Mouse (Mus musculus) embryonic facial prominence, embryonic 14.5 days (tissue): ENCODE data around the gene Cnnm1. TPM values are rescaled to one million over a fixed set of nuclear protein-coding genes. Genes with fewer than 3 reads are reported as not detected.

ENCODE experiments used
- ATAC-seq: fragments of 200-750 bp; cut with Nextera tagmentation; 2 replicates; pipeline ENCODE4 v1.8.0; 2017; ENCODE audit warnings: low read depth, moderate number of reproducible peaks, moderate TSS enrichment
- DNase-seq: peaks from one replicate; pipeline ENCODE4 v3.0.0-alpha.2; 2015; ENCODE audit warnings: low spot score
- H3K27ac ChIP-seq: fragments of 300-500 bp; sonication (generic); replicated peaks from 2 replicates; pipeline ENCODE4 v1.5.1; 2014; ENCODE audit warnings: low read depth, mild to moderate bottlenecking, low read length, moderate library complexity
- H3K27me3 ChIP-seq: fragments of 300-500 bp; sonication (generic); replicated peaks from 2 replicates; pipeline ENCODE4 v1.6.1; 2014; ENCODE audit warnings: low read length; ENCODE audit not compliant: control insufficient read depth, insufficient read depth
- H3K36me3 ChIP-seq: fragments of 300-500 bp; sonication (generic); 2 replicates; pipeline ENCODE4 v1.6.1; 2014; ENCODE audit warnings: low read length, mixed read lengths; ENCODE audit not compliant: control insufficient read depth, insufficient read depth
- H3K4me1 ChIP-seq: fragments of 300-500 bp; sonication (generic); 2 replicates; pipeline ENCODE4 v1.6.1; 2014; ENCODE audit warnings: antibody characterized with exemption, low read length; ENCODE audit not compliant: control insufficient read depth, insufficient read depth
- H3K4me2 ChIP-seq: fragments of 300-500 bp; sonication (generic); 2 replicates; pipeline ENCODE4 v1.6.1; 2014; ENCODE audit warnings: low read depth, mild to moderate bottlenecking, low read length, moderate library complexity, mixed read lengths
- H3K4me3 ChIP-seq: fragments of 300-500 bp; sonication (generic); 2 replicates; pipeline ENCODE4 v1.5.1; 2014; ENCODE audit warnings: low read depth, mild to moderate bottlenecking, low read length
- H3K9ac ChIP-seq: fragments of 300-500 bp; sonication (generic); 2 replicates; pipeline ENCODE4 v1.6.1; 2014; ENCODE audit warnings: low read depth, mild to moderate bottlenecking, low read length, moderate library complexity, mixed read lengths
- H3K9me3 ChIP-seq: fragments of 300-500 bp; sonication (generic); 2 replicates; pipeline ENCODE4 v1.6.1; 2016; ENCODE audit warnings: low read length; ENCODE audit not compliant: control insufficient read depth
- WGBS: fragments of 180-500 bp; shearing (Covaris S2); extraction: QIAGEN DNeasy Blood & Tissue Kit; methylation state at CpG from one replicate; pipeline ENCODE4 v1.1.7; 2014; 5-methylcytosine and 5-hydroxymethylcytosine counted together
- polyA plus RNA-seq: library from polyadenylated mRNA; unstranded; fragments of >200 nt; fragmentation: Nextera tagmentation; extraction: Ambion mirVana; gene quantifications from 2 replicates; pipeline ENCODE4 v1.2.1, GENCODE M21; 2014

Cnnm1 gene
- polyA plus RNA-seq, 1 experiment from 2014 or later = 0.96 TPM

GRCm38 (mm10) chr19:43518261-43518660, 78.0 kb downstream of the Cnnm1 start:
- ATAC-seq = no peak
- no peak overlapping the region for H3K27ac ChIP-seq
- peaks cover 3% of the 10 kb centered on the region for H3K4me1 ChIP-seq
- H3K9ac ChIP-seq = no peak overlapping the region
- 76% methylated on average over 7 of the region's 7 CpGs for WGBS
- H3K4me2 ChIP-seq = no peak overlapping the region
- H3K36me3 ChIP-seq = peaks cover 18% of the 10 kb centered on the region
- H3K9me3 ChIP-seq = no peaks in the 10 kb centered on the region
- no peak overlapping the region for H3K4me3 ChIP-seq
- DNase-seq = no peak
- no peaks in the 10 kb centered on the region for H3K27me3 ChIP-seq

- DNase-seq (no peak), ATAC-seq (no peak)
- peaks cover 11% of the 10 kb centered on the region for H3K36me3 ChIP-seq
- WGBS = 87% methylated on average over 10 of the region's 10 CpGs
- no peak overlapping the region for H3K4me2 ChIP-seq
- no peak overlapping the region for H3K9ac ChIP-seq
- no peak overlapping the region for H3K4me3 ChIP-seq
- H3K27me3 ChIP-seq = no peaks in the 10 kb centered on the region
- no peaks in the 10 kb centered on the region for H3K9me3 ChIP-seq
- no peak overlapping the region for H3K27ac ChIP-seq
- H3K4me1 ChIP-seq = peaks cover 10% of the 10 kb centered on the region
These were observed 79.0 kb downstream of the Cnnm1 start for GRCm38 (mm10) chr19:43519226-43519625.

GRCm38 (mm10) chr19:43520402-43520801, 80.2 kb downstream of the Cnnm1 start:
- no peak overlapping the region for H3K4me3 ChIP-seq
- no peak overlapping the region for H3K27ac ChIP-seq
- ATAC-seq (no peak), DNase-seq (no peak)
- no peak overlapping the region for H3K4me2 ChIP-seq
- 59% methylated on average over 9 of the region's 10 CpGs for WGBS
- H3K36me3 ChIP-seq = no peaks in the 10 kb centered on the region
- peaks cover 14% of the 10 kb centered on the region for H3K4me1 ChIP-seq
- H3K9ac ChIP-seq = no peak overlapping the region
- no peaks in the 10 kb centered on the region for H3K27me3 ChIP-seq
- H3K9me3 ChIP-seq = no peaks in the 10 kb centered on the region

- H3K4me3 ChIP-seq = no peak overlapping the region
- H3K27ac ChIP-seq = no peak overlapping the region
- H3K27me3 ChIP-seq = no peaks in the 10 kb centered on the region
- no peaks in the 10 kb centered on the region for H3K36me3 ChIP-seq
- H3K9me3 ChIP-seq = no peaks in the 10 kb centered on the region
- no peak overlapping the region for H3K4me2 ChIP-seq
- DNase-seq (no peak), ATAC-seq (no peak)
- peaks cover 14% of the 10 kb centered on the region for H3K4me1 ChIP-seq
- H3K9ac ChIP-seq = no peak overlapping the region
- WGBS = 42% methylated on average over 8 of the region's 8 CpGs
These were observed 81.1 kb downstream of the Cnnm1 start for GRCm38 (mm10) chr19:43521362-43521761.

GRCm38 (mm10) chr19:43521996-43522395, 81.8 kb downstream of the Cnnm1 start:
- no peak overlapping the region for H3K4me3 ChIP-seq
- no peaks in the 10 kb centered on the region for H3K27me3 ChIP-seq
- no peaks in the 10 kb centered on the region for H3K9me3 ChIP-seq
- H3K36me3 ChIP-seq = no peaks in the 10 kb centered on the region
- H3K4me1 ChIP-seq = peaks cover 14% of the 10 kb centered on the region
- H3K4me2 ChIP-seq = no peak overlapping the region
- H3K9ac ChIP-seq = no peak overlapping the region; the same call in 1 of the 2 replicates
- ATAC-seq (no peak), DNase-seq (no peak)
- WGBS = 81% methylated on average over 9 of the region's 9 CpGs
- H3K27ac ChIP-seq = no peak overlapping the region

- DNase-seq (peak; percentile 34), ATAC-seq (no peak)
- no peaks in the 10 kb centered on the region for H3K9me3 ChIP-seq
- no peaks in the 10 kb centered on the region for H3K27me3 ChIP-seq
- peak overlapping the region; percentile 72 for H3K4me3 ChIP-seq
- peak overlapping the region; percentile 60 for H3K9ac ChIP-seq
- no peak overlapping the region for H3K27ac ChIP-seq
- 9% methylated on average over 12 of the region's 12 CpGs for WGBS
- peak overlapping the region; percentile 91 for H3K4me2 ChIP-seq
- H3K4me1 ChIP-seq = peaks cover 14% of the 10 kb centered on the region
- no peaks in the 10 kb centered on the region for H3K36me3 ChIP-seq
These were observed 83.3 kb downstream of the Cnnm1 start for GRCm38 (mm10) chr19:43523551-43523950.

GRCm38 (mm10) chr19:43524187-43525103, 84.2 kb downstream of the Cnnm1 start, which contains the start of gene Got1:
Gene Got1, minus strand, starts transcription at chr19:43524605.
- peak within 1 kb of the TSS; percentile 63; the same call in 1 of the 2 replicates for H3K27ac ChIP-seq
- H3K4me1 ChIP-seq = peaks cover 14% of the 10 kb centered on the region
- H3K9ac ChIP-seq = peak within 1 kb of the TSS; percentile 79
- under 1% methylated on average over 47 of the region's 58 CpGs for WGBS
- peak; percentile 99 for ATAC-seq
- no peaks in the 10 kb centered on the region for H3K9me3 ChIP-seq
- peak within 1 kb of the TSS; percentile 72 for H3K4me3 ChIP-seq
- no peaks in the 10 kb centered on the region for H3K27me3 ChIP-seq
- peak within 1 kb of the TSS; percentile 91 for H3K4me2 ChIP-seq
- no peaks in the 10 kb centered on the region for H3K36me3 ChIP-seq
- DNase-seq = peak; percentile 99

- 19% methylated on average over 10 of the region's 10 CpGs for WGBS
- peaks cover 14% of the 10 kb centered on the region for H3K4me1 ChIP-seq
- peak overlapping the region; percentile 72 for H3K4me3 ChIP-seq
- ATAC-seq (no peak; the same call in 1 of the 2 replicates), DNase-seq (peak; percentile 62)
- H3K4me2 ChIP-seq = peak overlapping the region; percentile 91
- H3K36me3 ChIP-seq = no peaks in the 10 kb centered on the region
- peak overlapping the region; percentile 63; the same call in 1 of the 2 replicates for H3K27ac ChIP-seq
- peak overlapping the region; percentile 79 for H3K9ac ChIP-seq
- no peaks in the 10 kb centered on the region for H3K9me3 ChIP-seq
- H3K27me3 ChIP-seq = no peaks in the 10 kb centered on the region
These were observed 84.9 kb downstream of the Cnnm1 start for GRCm38 (mm10) chr19:43525104-43525482.
